Mouse (Mus musculus): ENCODE measurements around the gene Mrpl37.

Gene Mrpl37

DNA sequence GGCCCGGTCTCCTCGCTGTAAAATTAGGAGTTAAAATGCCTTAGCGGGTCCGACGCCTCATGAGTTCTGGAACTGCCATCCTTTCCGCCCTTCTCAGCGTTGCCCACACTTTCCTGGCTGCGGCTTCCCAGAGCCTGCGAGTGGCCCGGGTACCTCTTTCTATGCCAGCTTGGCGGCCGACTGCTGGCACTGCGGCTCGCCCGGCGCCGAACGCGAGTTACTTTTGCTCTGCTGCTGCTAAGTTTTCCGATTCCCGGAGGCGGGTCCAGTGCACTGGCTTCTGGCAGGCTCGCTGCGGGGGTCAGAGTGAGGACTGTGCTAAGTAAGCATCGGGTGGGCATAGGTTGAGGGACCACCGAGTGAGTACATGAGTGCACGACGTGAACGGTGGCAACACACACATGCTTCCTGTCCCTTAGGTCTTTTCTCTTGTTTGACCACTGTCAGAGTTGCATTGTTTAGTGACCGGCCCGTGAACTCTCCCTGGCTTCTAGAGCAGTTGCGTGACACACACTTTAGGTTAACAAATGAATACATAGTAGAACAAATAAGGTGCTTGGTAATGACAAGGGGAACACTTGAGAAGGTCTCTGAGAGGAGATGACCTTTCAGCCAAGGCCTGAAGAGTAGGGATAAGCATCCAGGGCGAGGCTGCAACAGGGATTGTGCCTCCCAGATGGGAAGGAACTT lies 628 bp upstream of the Mrpl37 start:
- DNase-seq (ENCODE audit: low spot score in 2 of 2) = no peak

DNA sequence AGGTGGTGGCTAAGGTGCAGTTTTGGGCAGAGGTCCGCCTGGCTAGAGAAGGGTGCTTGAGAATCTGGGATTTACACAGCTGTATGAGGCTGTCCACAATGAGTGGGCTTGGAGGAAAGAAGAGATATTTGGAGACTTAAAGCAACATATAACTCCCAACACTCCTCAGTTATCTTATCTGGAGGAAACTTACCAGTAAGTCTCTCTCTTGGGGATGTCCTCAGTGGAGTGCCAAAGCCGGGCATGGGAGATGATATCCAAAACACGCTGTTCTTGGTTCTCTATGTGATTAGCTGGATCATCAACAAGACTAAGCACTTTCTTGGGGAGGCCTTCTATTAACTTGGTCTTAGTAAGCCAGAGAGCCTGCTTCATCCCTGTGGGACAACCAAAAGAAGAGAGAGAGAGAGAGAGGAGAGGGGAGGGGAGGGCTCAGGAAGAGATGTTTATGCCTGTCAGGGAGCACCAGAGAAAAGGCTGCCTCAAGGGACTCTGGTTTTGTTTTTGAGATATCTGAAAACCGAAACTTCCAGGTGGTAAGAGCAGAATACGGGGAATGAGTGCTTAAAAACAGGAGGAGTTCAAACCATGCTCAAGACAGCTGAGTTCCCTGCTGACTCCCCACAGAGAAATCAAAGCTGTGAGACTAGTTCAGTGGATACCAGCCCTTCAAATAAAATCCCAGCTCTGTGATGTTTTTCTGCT lies 2.1 kb downstream of the Mrpl37 start:
- DNase-seq (ENCODE audit: low spot score in 2 of 2) = no peak

DNA sequence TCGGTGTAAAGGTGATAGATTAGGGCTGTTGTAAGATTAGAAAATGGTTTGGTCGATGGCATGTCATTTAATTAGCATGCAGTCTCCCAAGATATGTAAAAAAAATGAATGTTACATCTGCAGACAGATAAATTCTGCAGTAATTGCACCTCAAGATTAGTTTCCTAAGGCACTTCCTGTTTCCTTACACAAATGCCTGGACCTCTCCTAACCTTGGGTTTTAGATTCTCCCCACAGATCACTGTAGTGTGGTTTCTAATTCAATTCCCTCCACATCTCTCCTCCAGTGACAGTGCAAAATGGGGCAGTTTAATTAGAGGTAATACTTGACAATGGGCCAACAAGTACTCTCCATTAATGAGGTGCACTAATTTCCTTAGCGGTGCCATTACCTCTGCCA lies 3.5 kb downstream of the Mrpl37 start:
- DNase-seq (ENCODE audit: low spot score in 2 of 2) = no peak

DNA sequence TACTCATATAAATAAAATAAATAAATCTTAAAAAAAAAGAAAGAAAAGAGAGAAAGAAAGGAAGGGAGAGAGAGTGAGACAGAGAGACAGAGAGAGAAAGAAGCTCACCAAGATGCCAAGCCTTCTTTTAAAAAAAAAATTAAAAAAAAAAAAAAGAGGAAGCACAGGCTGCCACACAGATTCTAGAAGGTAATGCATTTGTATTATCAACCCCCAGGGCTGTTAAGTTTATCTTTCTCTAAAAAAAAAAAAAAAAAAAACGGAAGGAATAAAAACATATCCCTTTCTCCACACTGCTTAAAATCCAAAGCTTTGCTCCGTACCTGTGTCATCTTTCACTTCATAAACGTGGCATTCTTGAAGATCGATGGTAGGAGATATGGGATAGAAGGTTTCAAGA lies 5.1 kb downstream of the Mrpl37 start:
- no peak for DNase-seq (ENCODE audit: low spot score in 2 of 2)

DNA sequence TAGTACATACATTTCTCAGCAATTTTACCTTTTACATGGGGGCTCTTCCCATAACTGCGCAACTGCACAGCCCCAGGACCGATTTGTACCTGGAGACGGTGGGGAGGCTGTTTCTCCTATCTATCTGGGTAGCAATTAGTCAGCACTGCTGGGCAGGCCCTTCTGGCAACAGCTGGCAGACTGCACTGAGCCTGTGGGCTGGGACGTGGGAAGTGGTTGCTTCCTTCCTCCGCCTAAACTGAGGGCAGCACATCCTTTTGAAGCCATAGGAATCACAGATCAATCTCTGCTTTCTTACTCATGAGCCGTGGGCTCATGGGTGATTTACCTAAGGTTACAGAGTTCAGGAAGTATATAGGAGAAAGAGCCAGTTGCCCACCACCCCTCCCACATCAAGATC lies 7.9 kb downstream of the Mrpl37 start:
- no peak for DNase-seq (ENCODE audit: low spot score in 2 of 2)

- no peak for DNase-seq (ENCODE audit: low spot score in 2 of 2)
These were observed 8.3 kb downstream of the Mrpl37 start for GRCm38 (mm10) chr4:107058346-107058745.

DNA sequence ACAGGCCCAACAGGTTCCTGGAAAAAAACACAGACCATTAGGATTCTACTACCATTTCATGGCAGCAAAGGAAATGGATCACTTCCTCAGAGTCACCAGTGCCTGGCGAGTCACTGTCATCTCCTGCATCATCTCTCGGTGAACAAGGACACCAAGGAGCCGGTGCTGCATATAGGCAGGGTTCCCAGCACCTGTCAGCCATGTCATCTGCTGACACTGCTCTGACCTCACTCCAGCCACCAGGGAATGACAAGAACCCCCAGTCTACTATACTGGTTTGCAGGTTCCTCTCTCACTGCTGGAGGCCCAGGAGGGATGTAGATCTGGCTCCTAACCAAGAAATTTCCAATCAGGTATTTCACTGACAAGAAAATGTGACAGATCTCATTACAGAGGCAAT lies 10.6 kb downstream of the Mrpl37 start:
- DNase-seq (ENCODE audit: low spot score in 2 of 2) = no peak

- no peak for DNase-seq (ENCODE audit: low spot score in 2 of 2)
These were observed 13.6 kb downstream of the Mrpl37 start for GRCm38 (mm10) chr4:107052962-107053553.

- no peak for DNase-seq (ENCODE audit: low spot score in 2 of 2)
These were observed 14.8 kb downstream of the Mrpl37 start for GRCm38 (mm10) chr4:107051889-107052288.

DNA sequence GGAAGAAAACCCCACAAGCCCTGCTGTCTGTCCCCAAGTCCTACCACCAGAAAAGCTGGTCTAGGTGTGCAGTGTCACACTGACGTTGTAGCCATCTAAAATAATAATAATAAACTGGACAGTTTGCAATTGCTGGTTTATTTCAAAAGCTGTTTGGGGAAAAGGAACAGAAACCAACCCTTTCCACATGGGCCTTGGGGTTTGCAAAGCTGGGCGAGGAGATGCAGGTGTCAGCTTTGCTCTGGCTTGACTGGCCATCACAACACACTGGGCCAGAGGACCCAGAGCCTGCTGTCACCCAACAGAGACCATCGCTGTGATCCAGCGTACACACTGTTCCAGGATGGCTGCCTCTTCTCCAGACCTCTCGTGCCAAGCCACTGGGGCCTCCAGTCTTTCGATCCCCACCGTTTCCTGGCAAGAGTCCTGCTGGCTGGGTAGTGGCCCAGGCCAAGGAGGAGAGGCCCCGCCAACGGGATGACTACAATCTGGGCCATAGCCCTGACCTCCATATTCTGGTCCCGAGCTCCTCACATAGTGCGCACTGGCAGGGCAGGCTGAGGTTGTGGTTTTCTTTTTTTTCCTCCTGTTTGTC lies 18.0 kb downstream of the Mrpl37 start:
- peak in 1 of 2 experiments; percentile 24 for DNase-seq (ENCODE audit: low spot score in 2 of 2)

- no peak for DNase-seq (ENCODE audit: low spot score in 2 of 2)
These were observed 18.9 kb downstream of the Mrpl37 start for GRCm38 (mm10) chr4:107047806-107048205.

DNA sequence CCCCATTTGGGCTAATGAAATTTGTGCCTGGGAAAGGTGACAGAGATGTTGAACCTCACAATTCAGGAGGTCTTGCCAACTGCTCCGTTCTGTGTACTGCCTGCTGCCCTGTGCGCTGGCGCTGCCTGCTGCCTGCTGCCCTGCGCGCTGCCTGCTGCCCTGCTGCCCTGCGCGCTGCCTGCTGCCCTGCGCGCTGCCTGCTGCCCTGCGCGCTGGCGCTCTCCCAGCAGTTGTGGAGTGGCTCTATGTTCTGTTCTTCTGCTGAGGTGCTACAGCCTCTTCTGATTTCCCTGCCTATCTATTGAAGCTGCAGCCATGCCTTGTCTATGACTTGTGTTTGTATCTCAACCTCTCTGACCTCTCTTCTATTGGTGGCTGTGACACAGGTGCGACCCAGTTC lies 21.5 kb downstream of the Mrpl37 start:
- DNase-seq (ENCODE audit: low spot score in 2 of 2) = no peak

DNA sequence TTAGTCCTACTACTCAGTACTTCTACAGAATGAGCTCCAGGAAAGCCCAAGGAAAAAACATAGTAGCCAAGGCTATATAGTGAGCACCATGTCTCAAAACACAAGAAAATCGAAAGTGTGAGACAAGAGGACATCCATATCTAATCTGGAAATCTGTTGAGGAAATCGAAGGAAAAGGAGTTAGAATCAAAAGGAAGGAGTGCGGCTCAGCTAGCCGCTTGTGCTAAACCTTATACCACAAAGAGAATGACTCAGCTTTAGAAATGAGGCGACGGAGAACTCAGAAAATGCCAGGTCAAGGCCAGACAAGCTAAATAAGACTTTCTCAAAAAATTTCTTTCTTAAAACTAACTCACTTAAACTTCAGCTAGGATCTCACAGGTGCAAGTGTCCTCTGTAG lies 24.4 kb downstream of the Mrpl37 start:
- no peak for DNase-seq (ENCODE audit: low spot score in 2 of 2)

DNA sequence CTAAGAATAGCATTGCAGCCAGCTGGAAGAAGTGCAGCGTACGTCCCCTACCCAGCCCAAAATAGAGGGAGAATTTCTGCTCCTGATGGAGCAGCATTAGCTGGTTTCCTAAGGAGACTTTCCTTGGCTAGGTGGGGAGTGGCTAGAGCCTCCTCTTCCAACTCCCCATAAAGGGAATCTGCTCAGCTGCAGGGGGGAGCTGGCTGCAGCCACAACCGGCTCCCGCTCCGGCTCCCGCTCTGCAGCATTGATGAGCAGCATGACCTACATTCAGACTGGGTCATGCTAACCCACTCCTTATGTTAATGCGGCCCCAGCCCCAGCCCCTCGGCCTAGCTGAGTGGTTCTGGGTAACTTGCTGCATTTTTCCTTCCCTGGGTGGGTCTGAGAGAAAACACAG lies 27.4 kb downstream of the Mrpl37 start:
- DNase-seq (ENCODE audit: low spot score in 2 of 2) = no peak

- no peak for DNase-seq (ENCODE audit: low spot score in 2 of 2)
These were observed 28.4 kb downstream of the Mrpl37 start for GRCm38 (mm10) chr4:107038303-107038702.

- no peak for DNase-seq (ENCODE audit: low spot score in 2 of 2)
These were observed 29.7 kb downstream of the Mrpl37 start for GRCm38 (mm10) chr4:107036985-107037384.

DNA sequence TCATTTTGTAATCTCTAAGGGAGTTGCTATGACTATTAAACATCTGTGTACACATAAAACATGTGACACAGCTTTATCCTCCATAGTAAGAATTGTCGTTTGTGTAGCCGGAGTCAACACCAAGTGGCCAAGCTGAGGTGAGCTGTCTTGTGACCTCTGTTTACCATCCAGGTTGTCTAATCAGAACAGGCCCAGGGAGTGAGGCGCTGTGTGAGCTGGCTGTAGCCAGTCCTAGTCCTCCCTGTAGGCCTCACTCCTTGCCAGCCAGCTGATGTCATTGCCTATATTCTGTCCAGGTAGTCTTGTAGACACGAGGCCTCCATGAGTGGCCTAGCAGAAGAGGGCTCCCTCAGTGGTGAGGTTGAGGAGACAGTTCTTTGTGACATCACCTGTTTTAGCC lies 31.0 kb downstream of the Mrpl37 start:
- DNase-seq (ENCODE audit: low spot score in 2 of 2) = no peak

- no peak for DNase-seq (ENCODE audit: low spot score in 2 of 2)
These were observed 40.2 kb downstream of the Mrpl37 start for GRCm38 (mm10) chr4:107026451-107026850.

- no peak for DNase-seq (ENCODE audit: low spot score in 2 of 2)
These were observed 41.3 kb downstream of the Mrpl37 start for GRCm38 (mm10) chr4:107025369-107025768.

DNA sequence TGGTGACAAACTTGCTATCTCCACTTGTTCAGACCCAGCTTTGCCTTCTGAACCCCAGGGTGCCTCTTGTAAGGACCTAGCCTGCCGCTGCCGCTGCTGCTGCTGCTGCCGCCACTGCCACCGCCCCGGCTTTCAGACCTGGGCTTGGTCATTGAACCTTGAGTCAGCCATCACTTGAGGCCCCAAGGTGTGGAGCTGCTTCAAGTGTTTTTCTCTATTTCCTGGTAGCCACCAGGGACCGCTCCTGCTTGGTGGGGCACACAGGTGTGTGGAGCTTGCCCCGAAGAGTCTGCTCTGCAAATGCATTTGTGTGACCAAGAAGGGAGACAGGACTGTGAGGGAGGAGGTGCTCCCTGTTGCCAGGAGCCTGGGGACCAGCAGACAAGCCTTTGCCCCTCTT lies 41.8 kb downstream of the Mrpl37 start:
- no peak for DNase-seq (ENCODE audit: low spot score in 2 of 2)

GRCm38 (mm10) chr4:107021464-107021863 lies 45.2 kb downstream of the Mrpl37 start:
- no peak for DNase-seq (ENCODE audit: low spot score in 2 of 2)

- no peak for DNase-seq (ENCODE audit: low spot score in 2 of 2)
These were observed 46.2 kb downstream of the Mrpl37 start for GRCm38 (mm10) chr4:107020287-107021000.
